Mouse (Mus musculus) forebrain, embryonic 14.5 days (tissue): ENCODE results near the gene Plekha5. TPM values are rescaled to one million over a fixed set of nuclear protein-coding genes. Genes with fewer than 3 reads are reported as not detected.

Source experiments
- ATAC-seq: fragments of 200-750 bp; cut with Nextera tagmentation; 2 replicates; pipeline ENCODE4 v1.8.0; 2017; ENCODE audit warnings: mild to moderate bottlenecking, moderate library complexity
- DNase-seq: peaks from one replicate; pipeline ENCODE4 v3.0.0-alpha.2; 2015; ENCODE audit warnings: low spot score
- H3K27ac ChIP-seq: fragments of 300-500 bp; sonication (generic); 2 replicates; pipeline ENCODE4 v1.5.1; 2014; ENCODE audit warnings: low read depth, mild to moderate bottlenecking, control low read depth, low read length, moderate library complexity
- H3K27me3 ChIP-seq: fragments of 300-500 bp; sonication (generic); replicated peaks from 2 replicates; pipeline ENCODE4 v1.6.1; 2014; ENCODE audit warnings: low read length, control low read depth, mixed read lengths; ENCODE audit not compliant: control insufficient read depth, insufficient read depth
- H3K36me3 ChIP-seq: fragments of 300-500 bp; sonication (generic); 2 replicates; pipeline ENCODE4 v1.6.1; 2014; ENCODE audit warnings: low read length, control low read depth; ENCODE audit not compliant: control insufficient read depth, insufficient read depth
- H3K4me1 ChIP-seq: fragments of 300-500 bp; sonication (generic); 2 replicates; pipeline ENCODE4 v1.6.1; 2014; ENCODE audit warnings: antibody characterized with exemption, low read length, control low read depth; ENCODE audit not compliant: control insufficient read depth, insufficient read depth
- H3K4me2 ChIP-seq: fragments of 300-500 bp; sonication (generic); 2 replicates; pipeline ENCODE4 v1.6.1; 2014; ENCODE audit warnings: mild to moderate bottlenecking, control low read depth, low read length
- H3K4me3 ChIP-seq: fragments of 300-500 bp; sonication (generic); 2 replicates; pipeline ENCODE4 v1.5.1; 2014; ENCODE audit warnings: low read depth, low read length, control low read depth
- H3K9ac ChIP-seq: fragments of 300-500 bp; sonication (generic); 2 replicates; pipeline ENCODE4 v1.6.1; 2014; ENCODE audit warnings: mild to moderate bottlenecking, low read length, control low read depth, moderate library complexity
- H3K9me3 ChIP-seq: fragments of 300-500 bp; sonication (generic); replicated peaks from 2 replicates; pipeline ENCODE4 v1.6.1; 2016; ENCODE audit warnings: low read length, control low read depth, mixed read lengths; ENCODE audit not compliant: control insufficient read depth
- WGBS: fragments of 180-500 bp; shearing (Covaris S2); extraction: QIAGEN DNeasy Blood & Tissue Kit; methylation state at CpG from one replicate; pipeline ENCODE4 v1.1.7; 2014; 5-methylcytosine and 5-hydroxymethylcytosine counted together
- polyA plus RNA-seq: library from polyadenylated mRNA; unstranded; fragments of >200 nt; fragmentation: Nextera tagmentation; extraction: Ambion mirVana; gene quantifications from 2 replicates; pipeline ENCODE4 v1.2.1, GENCODE M21; 2014

Plekha5 gene
- polyA plus RNA-seq, 1 experiment from 2014 or later = 26.5 TPM

DNA sequence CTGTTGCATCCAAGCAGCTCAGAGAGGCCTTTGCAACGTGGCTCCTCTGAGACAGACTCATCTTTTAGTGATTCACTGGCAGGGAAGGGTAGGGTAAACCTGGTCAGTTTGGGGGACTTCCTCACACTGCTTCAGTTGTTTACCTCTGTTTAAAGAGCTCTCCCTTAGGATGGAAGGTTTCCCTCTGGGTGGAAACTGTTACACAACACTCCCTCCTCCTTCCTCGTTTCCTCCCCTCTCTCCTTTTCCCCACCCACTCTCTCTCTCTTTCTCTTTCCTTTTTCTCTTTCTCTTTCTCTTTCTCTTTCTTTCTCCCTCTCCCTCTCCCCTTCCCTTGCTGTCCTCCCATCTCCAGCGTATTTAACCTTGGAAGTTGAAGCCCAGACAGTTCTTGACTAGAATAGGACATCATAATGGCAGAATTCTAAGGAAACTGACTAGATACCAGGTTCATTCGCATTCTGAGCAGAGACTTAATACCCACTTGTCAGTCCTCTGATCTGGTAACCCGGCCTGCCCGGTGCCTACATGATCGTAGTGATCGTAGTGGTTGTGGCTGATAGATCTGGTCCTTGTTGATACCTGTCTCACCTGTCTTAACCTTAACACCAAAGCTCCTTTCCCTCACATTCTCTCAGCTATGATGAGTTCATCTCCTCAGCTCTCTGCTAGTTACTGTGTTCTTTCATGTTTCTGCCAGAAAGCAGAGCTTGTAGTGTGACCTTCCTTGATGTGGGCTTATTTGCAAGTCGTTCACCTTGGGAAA, 137.5 kb downstream of the Plekha5 start:
- DNase-seq = no peak
- H3K4me1 ChIP-seq = no peaks in the 10 kb centered on the region
- no peaks in the 10 kb centered on the region for H3K27me3 ChIP-seq
- ATAC-seq = no peak
- no peak overlapping the region for H3K4me2 ChIP-seq
- no peaks in the 10 kb centered on the region for H3K9me3 ChIP-seq
- H3K27ac ChIP-seq = no peak overlapping the region
- peaks cover 5% of the 10 kb centered on the region; the same call in 1 of the 2 replicates for H3K36me3 ChIP-seq
- WGBS = 88% methylated on average over 9 of the region's 9 CpGs
- H3K4me3 ChIP-seq = no peak overlapping the region
- no peak overlapping the region for H3K9ac ChIP-seq

DNA sequence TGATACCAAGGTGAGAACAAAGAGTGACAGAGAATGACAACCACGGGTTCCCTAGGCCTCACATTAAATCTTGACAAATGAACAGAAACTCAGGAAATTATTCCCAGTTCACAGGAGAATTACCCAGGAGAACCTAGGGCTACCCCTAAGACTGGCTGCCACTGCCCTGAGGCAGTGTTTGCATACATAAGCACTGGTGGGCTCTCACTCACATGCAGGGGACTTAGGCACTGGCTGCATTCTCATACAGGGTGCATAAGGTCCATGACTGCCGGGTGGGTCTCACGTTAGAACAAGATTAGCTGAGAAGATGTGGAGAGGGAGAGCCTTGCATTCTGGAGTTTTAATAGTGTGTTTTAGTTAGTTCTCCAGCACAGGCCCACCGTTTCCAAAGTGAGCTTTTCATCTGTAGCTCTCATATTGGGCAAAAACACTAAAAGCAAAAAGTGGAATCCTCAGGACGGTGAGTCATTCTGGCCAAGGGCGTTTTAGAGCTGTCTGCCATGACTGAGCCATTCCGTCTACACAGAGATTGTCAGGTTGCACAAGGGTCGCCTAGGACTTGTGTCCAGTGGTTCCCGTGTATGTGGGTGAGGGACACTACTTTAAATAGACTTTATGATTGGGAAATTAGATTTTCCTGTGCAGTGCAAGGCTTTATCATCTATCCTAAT, 138.2 kb downstream of the Plekha5 start:
- no peak overlapping the region for H3K4me3 ChIP-seq
- no peaks in the 10 kb centered on the region for H3K9me3 ChIP-seq
- no peak for DNase-seq
- H3K36me3 ChIP-seq = peaks cover 8% of the 10 kb centered on the region; the same call in 1 of the 2 replicates
- H3K9ac ChIP-seq = no peak overlapping the region
- H3K27me3 ChIP-seq = no peaks in the 10 kb centered on the region
- H3K4me2 ChIP-seq = no peak overlapping the region
- no peaks in the 10 kb centered on the region for H3K4me1 ChIP-seq
- H3K27ac ChIP-seq = no peak overlapping the region
- 89% methylated on average over 9 of the region's 9 CpGs for whole genome bisulfite sequencing
- no peak for ATAC-seq

DNA sequence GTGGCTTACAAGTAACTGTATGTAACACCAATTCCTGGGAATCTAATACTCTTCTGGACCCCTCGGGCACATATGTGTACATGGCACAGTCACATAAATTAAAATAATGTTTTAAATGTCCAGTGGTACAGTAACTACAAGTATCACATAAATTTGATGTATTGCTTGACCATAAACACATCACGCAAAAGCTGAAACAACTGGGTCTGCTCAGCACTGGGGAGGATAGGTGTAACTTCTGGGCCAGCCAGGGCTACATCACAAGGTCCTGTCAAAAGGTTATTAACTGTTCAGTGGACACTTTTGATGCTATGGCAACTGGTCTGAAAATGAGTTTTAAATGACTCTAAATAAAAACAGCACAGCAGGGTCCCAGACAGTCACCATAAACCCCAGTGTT, 143.3 kb downstream of the Plekha5 start:
- no peak for DNase-seq
- Histone ChIP-seq H3K4me2 (no peak overlapping the region), H3K9me3 (no peaks in the 10 kb centered on the region), H3K27ac (no peak overlapping the region), H3K4me3 (no peak overlapping the region), H3K9ac (no peak overlapping the region), H3K36me3 (peaks cover 25% of the 10 kb centered on the region), H3K4me1 (no peaks in the 10 kb centered on the region), H3K27me3 (no peaks in the 10 kb centered on the region)
- 92% methylated on average over 2 of the region's 2 CpGs for WGBS
- no peak for ATAC-seq

DNA sequence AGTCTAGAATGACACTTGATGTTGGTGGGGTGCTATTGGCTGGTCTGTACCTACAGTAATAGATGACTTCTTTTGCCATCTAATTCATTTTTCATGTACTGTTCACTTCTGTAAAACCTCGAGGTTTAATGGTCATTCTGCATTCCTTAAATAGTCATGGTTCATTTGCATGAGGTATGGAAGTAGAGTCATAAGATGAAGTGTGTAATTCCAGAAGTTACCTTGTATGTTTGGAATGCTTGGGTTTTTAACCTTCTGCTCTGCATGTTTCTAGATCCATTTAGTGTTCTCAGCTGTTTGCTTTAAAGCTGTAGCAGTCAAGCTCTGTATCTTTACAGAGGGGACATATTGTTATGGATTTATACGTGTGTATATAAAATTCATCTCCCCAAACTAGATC, 144.0 kb downstream of the Plekha5 start:
- Histone ChIP-seq H3K9ac (no peak overlapping the region), H3K27me3 (no peaks in the 10 kb centered on the region), H3K27ac (no peak overlapping the region), H3K4me2 (no peak overlapping the region), H3K9me3 (no peaks in the 10 kb centered on the region), H3K36me3 (peaks cover 32% of the 10 kb centered on the region), H3K4me3 (no peak overlapping the region), H3K4me1 (no peaks in the 10 kb centered on the region)
- ATAC-seq = no peak
- WGBS = 76% methylated on average over 2 of the region's 2 CpGs
- no peak for DNase-seq

DNA sequence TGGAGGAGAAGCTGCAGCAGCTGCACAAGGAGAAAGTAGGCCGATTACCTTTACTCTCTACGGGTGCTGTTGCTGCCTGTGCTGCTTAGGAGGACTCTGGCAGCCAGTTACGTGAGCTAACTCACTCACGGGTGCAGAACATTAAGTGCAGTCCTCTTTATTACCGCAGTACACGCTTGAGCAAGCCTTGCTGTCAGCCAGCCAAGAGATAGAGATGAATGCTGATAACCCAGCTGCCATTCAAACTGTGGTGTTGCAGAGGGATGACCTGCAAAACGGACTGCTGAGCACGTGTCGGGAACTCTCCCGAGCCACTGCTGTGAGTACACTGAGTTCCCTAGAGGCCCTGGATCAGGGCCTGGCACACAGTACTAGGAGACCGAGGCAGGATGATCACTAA, 146.3 kb downstream of the Plekha5 start:
- H3K9me3 ChIP-seq = no peaks in the 10 kb centered on the region
- no peaks in the 10 kb centered on the region for H3K27me3 ChIP-seq
- H3K36me3 ChIP-seq = peaks cover 51% of the 10 kb centered on the region
- H3K4me1 ChIP-seq = no peaks in the 10 kb centered on the region
- ATAC-seq (no peak), DNase-seq (peak; percentile 13)
- H3K9ac ChIP-seq = no peak overlapping the region
- H3K27ac ChIP-seq = no peak overlapping the region
- WGBS = 79% methylated on average over 11 of the region's 11 CpGs
- H3K4me3 ChIP-seq = no peak overlapping the region
- no peak overlapping the region for H3K4me2 ChIP-seq

DNA sequence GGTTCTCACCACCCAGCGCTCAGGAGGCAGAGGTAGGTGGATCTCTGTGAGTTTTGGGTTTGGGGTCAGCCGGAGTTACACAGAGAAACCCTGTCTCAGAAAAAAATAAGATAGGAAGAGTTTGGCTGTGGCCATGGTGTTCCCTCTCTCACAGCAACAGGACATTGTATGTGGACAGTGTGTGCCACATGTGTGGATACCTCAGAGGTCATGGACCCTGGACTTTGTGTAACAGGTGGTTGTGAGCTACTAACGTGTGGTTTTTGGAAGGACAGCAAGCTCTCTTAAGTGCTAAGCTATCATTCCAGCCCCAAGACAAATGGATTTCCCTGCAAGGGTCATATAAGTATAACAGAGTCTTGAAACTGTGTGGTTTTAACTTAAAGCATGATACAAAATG, 151.1 kb downstream of the Plekha5 start:
- no peak overlapping the region for H3K27ac ChIP-seq
- peaks cover 66% of the 10 kb centered on the region for H3K36me3 ChIP-seq
- WGBS = 93% methylated on average over 3 of the region's 3 CpGs
- H3K4me2 ChIP-seq = no peak overlapping the region
- H3K27me3 ChIP-seq = no peaks in the 10 kb centered on the region
- no peak overlapping the region for H3K4me3 ChIP-seq
- no peak overlapping the region for H3K9ac ChIP-seq
- no peaks in the 10 kb centered on the region for H3K9me3 ChIP-seq
- no peak for ATAC-seq
- no peaks in the 10 kb centered on the region for H3K4me1 ChIP-seq
- DNase-seq = no peak

DNA sequence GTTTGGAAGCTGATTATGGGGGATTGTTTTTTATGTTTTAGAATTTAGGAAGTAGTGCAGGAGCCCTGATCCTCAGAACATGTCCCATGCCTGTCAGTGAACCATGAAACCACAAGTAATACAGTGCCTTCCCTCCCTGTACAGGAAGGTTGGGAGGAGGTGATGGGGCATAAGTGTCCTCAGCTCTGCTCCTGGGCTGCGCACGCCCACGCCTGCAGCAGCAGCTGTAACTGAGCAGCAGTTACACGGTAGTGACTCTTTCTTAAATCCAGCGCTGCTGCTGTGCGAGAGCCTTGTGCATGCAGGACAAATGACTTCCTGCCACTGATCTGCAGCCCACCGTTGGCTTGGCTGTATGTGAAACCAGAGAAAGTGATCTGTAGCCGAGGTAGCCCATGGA, 152.3 kb downstream of the Plekha5 start:
- Histone ChIP-seq H3K9me3 (no peaks in the 10 kb centered on the region), H3K27me3 (no peaks in the 10 kb centered on the region), H3K4me3 (no peak overlapping the region), H3K36me3 (peaks cover 61% of the 10 kb centered on the region), H3K9ac (no peak overlapping the region), H3K4me2 (no peak overlapping the region), H3K4me1 (no peaks in the 10 kb centered on the region), H3K27ac (no peak overlapping the region)
- 92% methylated on average over 8 of the region's 8 CpGs for WGBS
- ATAC-seq (no peak), DNase-seq (no peak)

DNA sequence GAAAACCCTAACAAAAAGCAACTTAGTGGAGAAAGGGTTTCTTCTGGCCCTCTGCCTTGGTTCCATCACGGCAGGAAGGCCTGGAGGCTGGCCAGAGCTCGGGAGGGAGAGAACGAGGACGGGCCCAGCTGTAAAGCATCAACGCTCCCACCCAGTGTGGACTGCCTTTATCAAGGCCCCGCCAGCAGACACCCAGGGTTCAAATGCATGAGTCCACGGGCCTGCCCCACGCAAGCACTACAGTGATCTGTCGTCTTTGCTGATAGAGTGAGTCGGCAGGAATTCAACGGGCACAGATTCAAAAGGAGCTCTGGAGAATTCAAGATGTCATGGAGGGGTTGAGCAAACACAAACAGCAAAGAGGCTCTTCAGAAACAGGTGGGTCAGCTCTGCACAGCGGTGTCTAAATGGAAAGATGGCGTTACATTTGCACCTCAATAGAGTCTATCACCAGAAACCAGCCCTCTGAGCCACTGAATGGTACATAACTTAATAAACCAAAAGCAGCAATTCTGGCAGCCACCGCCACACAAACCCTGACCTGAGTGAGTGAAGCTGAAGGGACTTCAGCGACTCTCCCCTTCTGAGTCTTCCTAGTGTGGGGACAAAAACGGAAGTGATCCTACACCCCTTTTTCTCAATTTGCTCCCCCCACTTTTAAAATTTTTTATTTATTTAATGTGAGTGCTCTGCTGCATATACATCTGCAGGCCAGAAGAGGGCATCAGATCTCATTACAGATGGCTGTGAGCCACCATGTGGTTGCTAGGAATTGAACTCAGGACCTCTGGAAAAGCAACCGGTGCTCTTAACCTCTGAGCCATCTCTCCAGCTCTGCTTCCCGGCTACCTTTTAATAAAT, 153.3 kb downstream of the Plekha5 start:
- Histone ChIP-seq H3K27me3 (no peaks in the 10 kb centered on the region), H3K36me3 (peaks cover 51% of the 10 kb centered on the region), H3K4me3 (no peak overlapping the region), H3K4me2 (no peak overlapping the region), H3K9me3 (no peaks in the 10 kb centered on the region), H3K27ac (no peak overlapping the region), H3K9ac (no peak overlapping the region), H3K4me1 (no peaks in the 10 kb centered on the region)
- no peak for ATAC-seq
- 68% methylated on average over 18 of the region's 18 CpGs for WGBS
- no peak for DNase-seq
